Mouse (Mus musculus) spleen, adult 2 months (tissue): ENCODE measurements around the gene Tmem182.

Source experiments
- CTCF ChIP-seq: fragments of 200-500 bp; IDR thresholded peaks from 2 replicates; pipeline ENCODE4 v1.5.1; 2011; ENCODE audit warnings: mild to moderate bottlenecking, inconsistent platforms; ENCODE audit not compliant: insufficient read depth, insufficient read length, insufficient replicate concordance; ENCODE audit errors: extremely low read depth
- POLR2A ChIP-seq: fragments of 200-500 bp; IDR thresholded peaks from 2 replicates; pipeline ENCODE4 v1.6.1; 2011; ENCODE audit warnings: low read depth, low read length, inconsistent platforms

DNA sequence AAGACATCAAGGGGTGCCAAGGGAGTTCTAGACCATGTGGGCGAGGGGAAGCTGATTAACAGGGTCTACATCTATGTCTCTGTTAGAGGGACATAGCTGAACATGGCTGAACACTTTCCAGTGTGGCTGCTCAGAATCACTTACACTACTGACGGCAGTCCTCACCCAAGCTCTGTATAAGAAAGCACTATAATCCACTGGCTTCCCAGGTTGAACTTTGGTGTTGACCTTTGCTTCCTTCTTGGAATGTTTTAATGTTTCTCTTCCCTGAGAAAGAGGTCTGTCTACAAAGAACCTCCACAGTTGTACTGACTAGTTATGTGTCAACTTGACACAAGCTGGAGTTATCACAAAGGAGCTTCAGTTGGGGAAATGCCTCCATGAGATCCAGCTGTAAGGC lies 29.3 kb upstream of the Tmem182 start:
- TF ChIP-seq CTCF (no peak), POLR2A (no peak)
